Mouse (Mus musculus): ENCODE measurements around the gene Ret.

- no peak for TF ChIP-seq POLR2A (IDR thresholded peaks at IDR 0.05; ENCODE audit: borderline replicate concordance, extremely low read depth, insufficient read depth, insufficient read length, poor library complexity, severe bottlenecking)
- TF ChIP-seq CTCF (IDR thresholded peaks at IDR 0.05; ENCODE audit: borderline replicate concordance, extremely low read depth, insufficient read depth, insufficient read length): no peak
These were observed 70.3 kb downstream of the Ret start for GRCm38 (mm10) chr6:118127198-118127597.
